Mouse (Mus musculus): ENCODE results near the gene Pkn3. TPM values are rescaled to one million over a fixed set of nuclear protein-coding genes. Genes with fewer than 3 reads are reported as not detected.

The Pkn3 gene
- polyA plus RNA-seq (2012; rRNA removed) (24.8 and 26.9 TPM in 2 replicates), polyA plus RNA-seq (2014; fragmentation: Nextera tagmentation; extraction: Ambion mirVana) (5.9 and 6.4 TPM in 2 replicates)

GRCm38 (mm10) chr2:30077502-30078348, at the start of gene Pkn3:
TSS of gene Pkn3 (plus strand) at chr2:30077684.
- peak within 1 kb of the TSS; percentile 97 for H3K4me2 ChIP-seq (replicated peaks; ENCODE audit: low read depth, low read length, severe bottlenecking)
- H3K9me3 ChIP-seq (ENCODE audit: control insufficient read depth, low read length) = no peaks in the 10 kb centered on the region
- no peaks in the 10 kb centered on the region for H3K27me3 ChIP-seq (ENCODE audit: control insufficient read depth, insufficient read depth, low read length)
- peaks cover 16% of the 10 kb centered on the region for H3K36me3 ChIP-seq (ENCODE audit: control insufficient read depth, insufficient read depth, low read length)
- 0 out of 2 replicates have a peak, but pooled peaks have one; percentile 54 for TF ChIP-seq POLR2A (IDR thresholded peaks at IDR 0.05; ENCODE audit: borderline replicate concordance, extremely low read depth, insufficient read depth, insufficient read length)
- H3K4me1 ChIP-seq (ENCODE audit: control insufficient read depth, insufficient read depth, low read length) = peaks cover 9% of the 10 kb centered on the region; the same call in 1 of the 2 replicates
- peak; percentile 76 for ATAC-seq (ENCODE audit: low FRiP score, low read depth)
- peak within 1 kb of the TSS; percentile 56 for H3K9ac ChIP-seq (ENCODE audit: low read depth, low read length, severe bottlenecking)
- peak within 1 kb of the TSS; percentile 79 for H3K27ac ChIP-seq (replicated peaks; ENCODE audit: low read depth, low read length)
- peak within 1 kb of the TSS; percentile 59 for H3K4me3 ChIP-seq (replicated peaks; ENCODE audit: low read length)
- WGBS = under 1% methylated on average over 53 of the region's 53 CpGs
- peak; percentile 90 for DNase-seq (ENCODE audit: low spot score)

- no peak overlapping the region for H3K27ac ChIP-seq (replicated peaks; ENCODE audit: low read depth, low read length)
- no peaks in the 10 kb centered on the region for H3K27me3 ChIP-seq (ENCODE audit: control insufficient read depth, insufficient read depth, low read length)
- H3K9ac ChIP-seq (ENCODE audit: low read depth, low read length, severe bottlenecking) = no peak overlapping the region
- no peak overlapping the region for H3K4me2 ChIP-seq (replicated peaks; ENCODE audit: low read depth, low read length, severe bottlenecking)
- DNase-seq (ENCODE audit: low spot score) (no peak), ATAC-seq (ENCODE audit: low FRiP score, low read depth) (no peak)
- TF ChIP-seq POLR2A (IDR thresholded peaks at IDR 0.05; ENCODE audit: borderline replicate concordance, extremely low read depth, insufficient read depth, insufficient read length) = no peak
- 57% methylated on average over 11 of the region's 11 CpGs for WGBS
- H3K9me3 ChIP-seq (ENCODE audit: control insufficient read depth, low read length) = no peaks in the 10 kb centered on the region
- peaks cover 88% of the 10 kb centered on the region for H3K36me3 ChIP-seq (ENCODE audit: control insufficient read depth, insufficient read depth, low read length)
- H3K4me1 ChIP-seq (ENCODE audit: control insufficient read depth, insufficient read depth, low read length) = no peaks in the 10 kb centered on the region
- no peak overlapping the region for H3K4me3 ChIP-seq (replicated peaks; ENCODE audit: low read length)
Measured at GRCm38 (mm10) chr2:30032244-30032846, 45.1 kb upstream of the Pkn3 start.

DNA sequence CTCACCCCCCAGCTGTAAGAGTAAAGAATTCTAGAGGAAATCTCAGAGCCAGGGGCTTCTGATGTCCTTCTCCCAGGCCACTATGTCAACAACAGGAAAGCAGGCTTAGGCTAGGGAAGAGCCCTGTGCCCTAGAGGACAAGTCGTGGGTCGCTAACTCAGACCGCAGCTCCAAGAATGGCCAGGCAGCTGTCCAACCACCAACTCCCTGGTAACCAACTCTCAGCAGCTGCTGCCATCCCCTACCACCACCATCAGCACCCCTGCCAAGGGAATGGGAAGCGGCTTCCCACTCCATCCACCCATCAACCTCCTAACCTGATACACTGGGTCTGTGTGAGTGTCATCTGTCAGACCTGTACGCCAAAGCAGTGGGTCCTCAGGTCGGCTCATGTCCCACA, 44.5 kb upstream of the Pkn3 start:
- Histone ChIP-seq H3K4me1 (ENCODE audit: control insufficient read depth, insufficient read depth, low read length) (no peaks in the 10 kb centered on the region), H3K4me3 (replicated peaks; ENCODE audit: low read length) (no peak overlapping the region), H3K9ac (ENCODE audit: low read depth, low read length, severe bottlenecking) (no peak overlapping the region), H3K36me3 (ENCODE audit: control insufficient read depth, insufficient read depth, low read length) (peaks cover 87% of the 10 kb centered on the region), H3K27ac (replicated peaks; ENCODE audit: low read depth, low read length) (no peak overlapping the region), H3K9me3 (ENCODE audit: control insufficient read depth, low read length) (no peaks in the 10 kb centered on the region), H3K4me2 (replicated peaks; ENCODE audit: low read depth, low read length, severe bottlenecking) (no peak overlapping the region), H3K27me3 (ENCODE audit: control insufficient read depth, insufficient read depth, low read length) (no peaks in the 10 kb centered on the region)
- ATAC-seq (ENCODE audit: low FRiP score, low read depth) (no peak), DNase-seq (ENCODE audit: low spot score) (no peak)
- 81% methylated on average over 6 of the region's 6 CpGs for WGBS
- TF ChIP-seq POLR2A (IDR thresholded peaks at IDR 0.05; ENCODE audit: borderline replicate concordance, extremely low read depth, insufficient read depth, insufficient read length) = no peak

- no peak overlapping the region for H3K9ac ChIP-seq (ENCODE audit: low read depth, low read length, severe bottlenecking)
- DNase-seq (ENCODE audit: low spot score) = no peak
Measured at GRCm38 (mm10) chr2:30037762-30038161, 39.7 kb upstream of the Pkn3 start.

GRCm38 (mm10) chr2:30038370-30038769, 39.1 kb upstream of the Pkn3 start:
- TF ChIP-seq POLR2A (IDR thresholded peaks at IDR 0.05; ENCODE audit: borderline replicate concordance, extremely low read depth, insufficient read depth, insufficient read length) = no peak
- no peak for ATAC-seq (ENCODE audit: low FRiP score, low read depth)
- no peaks in the 10 kb centered on the region for H3K9me3 ChIP-seq (ENCODE audit: control insufficient read depth, low read length)

More at GRCm38 (mm10) chr2:30037762-30038161, 39.7 kb upstream of the Pkn3 start:
- Histone ChIP-seq H3K4me1 (ENCODE audit: control insufficient read depth, insufficient read depth, low read length) (no peaks in the 10 kb centered on the region), H3K27me3 (ENCODE audit: control insufficient read depth, insufficient read depth, low read length) (no peaks in the 10 kb centered on the region), H3K36me3 (ENCODE audit: control insufficient read depth, insufficient read depth, low read length) (peaks cover 45% of the 10 kb centered on the region), H3K27ac (replicated peaks; ENCODE audit: low read depth, low read length) (no peak overlapping the region), H3K9me3 (ENCODE audit: control insufficient read depth, low read length) (no peaks in the 10 kb centered on the region), H3K4me2 (replicated peaks; ENCODE audit: low read depth, low read length, severe bottlenecking) (no peak overlapping the region), H3K4me3 (replicated peaks; ENCODE audit: low read length) (no peak overlapping the region)
- ATAC-seq (ENCODE audit: low FRiP score, low read depth) = no peak
- no peak for TF ChIP-seq POLR2A (IDR thresholded peaks at IDR 0.05; ENCODE audit: borderline replicate concordance, extremely low read depth, insufficient read depth, insufficient read length)
- 83% methylated on average over 2 of the region's 2 CpGs for WGBS

More at GRCm38 (mm10) chr2:30038370-30038769, 39.1 kb upstream of the Pkn3 start:
- Histone ChIP-seq H3K27me3 (ENCODE audit: control insufficient read depth, insufficient read depth, low read length) (no peaks in the 10 kb centered on the region), H3K9ac (ENCODE audit: low read depth, low read length, severe bottlenecking) (no peak overlapping the region), H3K27ac (replicated peaks; ENCODE audit: low read depth, low read length) (no peak overlapping the region), H3K4me2 (replicated peaks; ENCODE audit: low read depth, low read length, severe bottlenecking) (no peak overlapping the region), H3K4me3 (replicated peaks; ENCODE audit: low read length) (no peak overlapping the region), H3K36me3 (ENCODE audit: control insufficient read depth, insufficient read depth, low read length) (peaks cover 41% of the 10 kb centered on the region; the same call in 1 of the 2 replicates), H3K4me1 (ENCODE audit: control insufficient read depth, insufficient read depth, low read length) (no peaks in the 10 kb centered on the region)
- no peak for DNase-seq (ENCODE audit: low spot score)
- WGBS = 92% methylated on average over 10 of the region's 10 CpGs
